Mouse (Mus musculus) gonadal fat pad, adult 2 months (tissue): Measurements from ENCODE around the gene Cnst. TPM values are rescaled to one million over a fixed set of nuclear protein-coding genes. Genes with fewer than 3 reads are reported as not detected.

ENCODE experiments used
- DNase-seq: peaks from one replicate; pipeline ENCODE4 v3.0.0-alpha.2; 2012; ENCODE audit warnings: low read depth
- polyA plus RNA-seq: library from polyadenylated mRNA; depleted of rRNA; stranded (reverse); fragments of >200 nt; gene quantifications from 2 replicates; pipeline ENCODE4 v1.2.3, GENCODE M21; 2012

The Cnst gene
- polyA plus RNA-seq, 1 experiment, result 16.3 TPM

- no peak for DNase-seq
Measured at GRCm38 (mm10) chr1:179553197-179553948, 7.2 kb downstream of the Cnst start.

- no peak for DNase-seq
Measured at GRCm38 (mm10) chr1:179553949-179554347, 7.8 kb downstream of the Cnst start.

GRCm38 (mm10) chr1:179556921-179557320 lies 10.8 kb downstream of the Cnst start:
- no peak for DNase-seq

- DNase-seq, result no peak
Measured at GRCm38 (mm10) chr1:179559446-179560194, 13.4 kb downstream of the Cnst start.

GRCm38 (mm10) chr1:179560845-179561430 lies 14.8 kb downstream of the Cnst start:
- no peak for DNase-seq

GRCm38 (mm10) chr1:179563211-179563610 lies 17.0 kb downstream of the Cnst start:
- DNase-seq, result no peak

- no peak for DNase-seq
Measured at GRCm38 (mm10) chr1:179563926-179564325, 17.8 kb downstream of the Cnst start.

- no peak for DNase-seq
Measured at GRCm38 (mm10) chr1:179567558-179567957, 21.4 kb downstream of the Cnst start.

GRCm38 (mm10) chr1:179568690-179569398 lies 22.7 kb downstream of the Cnst start:
- no peak for DNase-seq

GRCm38 (mm10) chr1:179570482-179570881 lies 24.3 kb downstream of the Cnst start:
- no peak for DNase-seq

GRCm38 (mm10) chr1:179571686-179572085 lies 25.5 kb downstream of the Cnst start:
- DNase-seq, result no peak

- DNase-seq, result no peak
Measured at GRCm38 (mm10) chr1:179573650-179574206, 27.6 kb downstream of the Cnst start.

GRCm38 (mm10) chr1:179578625-179579024 lies 32.5 kb downstream of the Cnst start:
- no peak for DNase-seq

GRCm38 (mm10) chr1:179580200-179580599 lies 34.0 kb downstream of the Cnst start:
- no peak for DNase-seq

GRCm38 (mm10) chr1:179581422-179581821 lies 35.3 kb downstream of the Cnst start:
- no peak for DNase-seq

- no peak for DNase-seq
Measured at GRCm38 (mm10) chr1:179582021-179582433, 35.9 kb downstream of the Cnst start.

GRCm38 (mm10) chr1:179583090-179583489 lies 36.9 kb downstream of the Cnst start:
- no peak for DNase-seq

- DNase-seq, result no peak
Measured at GRCm38 (mm10) chr1:179584220-179584619, 38.0 kb downstream of the Cnst start.

- no peak for DNase-seq
Measured at GRCm38 (mm10) chr1:179585646-179586045, 39.5 kb downstream of the Cnst start.

GRCm38 (mm10) chr1:179586430-179587095 lies 40.4 kb downstream of the Cnst start:
- DNase-seq, result no peak

- no peak for DNase-seq
Measured at GRCm38 (mm10) chr1:179588230-179588629, 42.1 kb downstream of the Cnst start.
